Mouse (Mus musculus) forebrain, embryonic 10.5 days (tissue): ENCODE data around the gene Gm20538. TPM values are rescaled to one million over a fixed set of nuclear protein-coding genes. Genes with fewer than 3 reads are reported as not detected.

Experiments used
- DNase-seq: peaks from one replicate; pipeline ENCODE4 v3.0.0-alpha.2; 2017; ENCODE audit warnings: low spot score; ENCODE audit errors: extremely low spot score
- H3K27ac ChIP-seq: fragments of 300-500 bp; sonication (generic); 2 replicates; pipeline ENCODE4 v1.5.1; 2016; ENCODE audit warnings: mild to moderate bottlenecking
- H3K27me3 ChIP-seq: fragments of 300-500 bp; sonication (generic); 2 replicates; pipeline ENCODE4 v1.6.1; 2016; ENCODE audit warnings: mild to moderate bottlenecking; ENCODE audit not compliant: poor library complexity, severe bottlenecking
- H3K36me3 ChIP-seq: fragments of 300-500 bp; sonication (generic); replicated peaks from 2 replicates; pipeline ENCODE4 v1.6.1; 2016; ENCODE audit warnings: mild to moderate bottlenecking, moderate library complexity
- H3K4me1 ChIP-seq: fragments of 300-500 bp; sonication (generic); 2 replicates; pipeline ENCODE4 v1.6.1; 2016
- H3K4me3 ChIP-seq: fragments of 300-500 bp; sonication (generic); 2 replicates; pipeline ENCODE4 v1.5.1; 2016; ENCODE audit warnings: mild to moderate bottlenecking, moderate library complexity
- H3K9me3 ChIP-seq: fragments of 300-500 bp; sonication (generic); 2 replicates; pipeline ENCODE4 v1.6.1; 2016; ENCODE audit warnings: mild to moderate bottlenecking, moderate library complexity
- WGBS: fragments of 180-500 bp; shearing (Covaris S2); methylation state at CpG from one replicate; pipeline ENCODE4 v1.1.7; 2016; 5-methylcytosine and 5-hydroxymethylcytosine counted together
- polyA plus RNA-seq: library from polyadenylated mRNA; unstranded; fragments of >200 nt; fragmentation: Nextera tagmentation; extraction: Ambion mirVana; gene quantifications from 2 replicates; pipeline ENCODE4 v1.2.1, GENCODE M21; 2016

Gm20538 gene
- not detected in 2 replicates for polyA plus RNA-seq

DNA sequence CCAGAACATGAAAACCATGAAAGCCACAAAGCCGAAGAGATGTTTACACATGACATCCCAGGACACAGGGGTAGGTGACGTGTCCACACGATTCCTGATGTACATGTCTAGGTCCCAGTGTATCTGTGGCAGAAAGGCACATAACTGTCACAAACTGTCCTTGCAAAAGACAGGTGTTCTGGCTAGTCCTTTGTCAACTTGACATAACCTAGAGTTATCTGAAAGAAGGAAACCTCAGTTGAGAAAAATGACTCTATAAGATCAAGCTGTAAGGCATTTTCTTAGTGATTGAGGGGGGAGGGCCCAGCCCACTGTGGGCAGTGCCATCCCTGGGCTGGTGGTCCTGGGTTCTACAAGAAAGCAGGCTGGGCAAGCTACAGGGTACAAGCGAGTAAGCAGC lies at the start of gene Gm20538:
Gene Gm20538, minus strand, starts transcription at position 101 of the 400 bp plus-strand sequence.
- Histone ChIP-seq H3K9me3 (no peaks in the 10 kb centered on the region), H3K4me1 (peaks cover 16% of the 10 kb centered on the region), H3K4me3 (0 out of 2 replicates have a peak within 1 kb of the TSS, but pooled peaks have one; percentile 94), H3K27ac (no peak within 1 kb of the TSS), H3K36me3 (peaks cover 59% of the 10 kb centered on the region), H3K27me3 (no peaks in the 10 kb centered on the region; the same call in 1 of the 2 replicates)
- 96% methylated on average over 4 of the region's 4 CpGs for WGBS
- DNase-seq: no peak

DNA sequence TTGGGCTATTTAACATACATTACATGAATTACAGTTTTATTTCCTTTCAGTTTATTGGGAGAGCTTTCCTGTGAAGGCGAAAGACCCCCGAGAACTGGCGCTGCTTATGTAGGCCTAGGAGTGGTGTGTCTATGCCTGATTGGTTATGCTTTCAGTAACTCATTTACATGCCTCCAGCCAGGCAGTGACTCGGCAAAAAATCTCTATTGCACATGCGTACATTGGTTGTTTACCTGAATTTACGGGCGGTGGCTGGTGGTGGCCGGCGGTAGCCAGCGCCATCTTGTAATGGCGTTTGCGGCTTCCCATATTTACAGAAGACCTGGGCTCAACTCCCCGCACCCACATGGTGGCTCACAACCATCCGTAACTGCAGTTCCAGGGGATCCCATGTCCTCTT lies 41.5 kb upstream of the Gm20538 start:
- no peak for DNase-seq
- no peaks in the 10 kb centered on the region for H3K36me3 ChIP-seq
- no peak overlapping the region for H3K4me3 ChIP-seq
- H3K27ac ChIP-seq: no peak overlapping the region
- H3K27me3 ChIP-seq: peaks cover 32% of the 10 kb centered on the region
- no peaks in the 10 kb centered on the region for H3K4me1 ChIP-seq
- 95% methylated on average over 14 of the region's 14 CpGs for WGBS
- H3K9me3 ChIP-seq: no peaks in the 10 kb centered on the region

DNA sequence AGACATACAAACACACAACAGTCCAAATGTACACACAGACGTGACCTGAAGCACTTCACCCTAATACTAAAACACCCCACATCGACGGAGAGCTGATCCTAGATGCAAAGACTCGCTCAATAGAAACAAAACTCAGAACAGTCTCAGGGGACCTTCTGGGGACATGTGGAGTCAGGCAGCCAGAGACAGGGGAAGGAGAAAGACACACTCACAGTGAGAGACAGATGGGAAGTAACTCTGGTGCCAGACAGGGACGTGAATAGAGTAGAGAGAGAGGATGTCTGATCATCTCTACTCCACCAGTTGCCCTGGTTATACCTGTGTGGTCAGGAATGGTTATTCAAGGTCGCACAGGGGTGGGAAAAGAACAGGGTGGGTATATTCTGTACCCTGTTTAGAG lies 39.0 kb upstream of the Gm20538 start:
- WGBS: 82% methylated on average over 6 of the region's 6 CpGs
- H3K4me3 ChIP-seq: no peak overlapping the region
- no peak for DNase-seq
- H3K9me3 ChIP-seq: no peaks in the 10 kb centered on the region
- H3K27me3 ChIP-seq: peaks cover 37% of the 10 kb centered on the region
- peaks cover 11% of the 10 kb centered on the region for H3K4me1 ChIP-seq
- H3K27ac ChIP-seq: no peak overlapping the region
- H3K36me3 ChIP-seq: no peaks in the 10 kb centered on the region

DNA sequence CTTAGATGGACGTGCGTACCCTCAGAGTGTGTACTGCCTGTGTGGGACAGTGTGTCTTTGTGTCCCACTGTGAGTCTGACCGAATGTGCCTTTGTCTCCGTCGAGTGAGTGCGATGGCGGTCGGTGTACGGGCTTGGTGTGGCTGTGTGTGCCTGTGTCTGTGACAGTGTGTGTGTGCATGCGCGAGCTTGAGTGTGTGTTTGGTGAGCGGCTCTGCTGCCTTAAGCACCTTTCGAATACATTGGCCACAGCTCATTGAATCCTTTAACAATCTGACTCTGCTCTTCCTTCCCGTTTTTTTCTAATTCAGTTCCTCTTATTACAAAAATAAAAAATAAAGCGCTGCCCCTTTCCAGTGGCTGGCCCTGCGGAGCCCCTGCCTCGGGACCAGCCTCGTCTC lies 38.4 kb upstream of the Gm20538 start:
- Histone ChIP-seq H3K4me1 (peaks cover 11% of the 10 kb centered on the region), H3K9me3 (no peaks in the 10 kb centered on the region), H3K36me3 (no peaks in the 10 kb centered on the region), H3K27ac (no peak overlapping the region), H3K4me3 (no peak overlapping the region), H3K27me3 (peaks cover 41% of the 10 kb centered on the region)
- WGBS: 91% methylated on average over 18 of the region's 18 CpGs
- DNase-seq: no peak

DNA sequence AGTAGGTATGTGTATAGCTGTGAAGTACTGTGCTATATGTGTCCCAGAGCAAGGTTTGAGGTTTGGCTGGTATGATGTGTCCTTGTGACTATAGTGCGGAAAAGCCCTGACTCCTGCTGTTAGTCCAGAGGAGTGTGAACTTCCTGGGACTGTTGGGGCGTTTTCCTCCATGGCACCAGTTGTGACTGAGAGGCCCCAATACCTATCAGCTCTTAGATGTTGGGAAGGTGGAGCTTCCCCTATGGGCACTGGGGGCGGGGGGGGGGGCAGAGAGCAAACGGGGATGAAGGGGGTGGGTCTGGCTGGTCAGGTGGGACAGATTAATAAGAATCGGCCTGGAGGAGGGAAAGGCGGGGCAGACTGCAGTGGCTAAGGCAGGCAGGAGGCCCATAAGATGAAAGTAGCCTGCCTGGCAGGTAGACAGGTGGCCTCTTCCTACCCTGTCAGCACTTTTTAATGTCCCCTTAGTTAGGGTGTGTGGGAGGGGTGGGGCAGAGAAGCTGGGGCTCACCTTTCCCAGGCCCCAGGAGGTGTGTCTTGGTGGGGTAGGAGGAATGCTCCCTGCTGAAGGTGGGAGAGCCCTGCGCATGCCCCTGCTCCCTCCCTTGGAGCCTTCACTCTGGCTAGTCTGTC lies 37.1 kb upstream of the Gm20538 start:
- Histone ChIP-seq H3K9me3 (no peaks in the 10 kb centered on the region), H3K27ac (no peak overlapping the region), H3K36me3 (no peaks in the 10 kb centered on the region), H3K27me3 (peaks cover 54% of the 10 kb centered on the region), H3K4me3 (no peak overlapping the region), H3K4me1 (peaks cover 11% of the 10 kb centered on the region)
- DNase-seq: no peak
- WGBS: 58% methylated on average over 7 of the region's 7 CpGs

DNA sequence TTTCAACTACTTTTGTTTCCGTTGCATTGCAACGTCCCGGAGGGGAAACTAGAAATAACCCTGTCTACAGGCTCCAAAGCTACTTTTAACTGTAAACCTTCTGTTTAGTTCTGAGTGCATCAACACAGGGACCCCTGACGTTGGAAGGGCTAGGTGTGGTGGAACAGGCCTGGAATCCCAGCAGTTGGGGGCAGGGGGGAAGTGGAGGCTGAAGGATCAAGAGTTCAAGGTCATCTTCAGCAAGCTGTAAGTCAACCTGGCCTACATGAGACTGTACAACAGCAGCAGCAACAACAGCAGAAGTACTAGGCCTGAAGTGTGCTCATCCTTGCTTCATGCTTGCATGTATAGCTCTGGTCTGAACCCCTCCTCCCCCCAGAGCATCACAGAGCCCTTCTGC lies 35.4 kb upstream of the Gm20538 start:
- Histone ChIP-seq H3K27me3 (peaks cover 71% of the 10 kb centered on the region), H3K4me1 (peaks cover 11% of the 10 kb centered on the region), H3K9me3 (no peaks in the 10 kb centered on the region), H3K4me3 (no peak overlapping the region), H3K27ac (no peak overlapping the region), H3K36me3 (no peaks in the 10 kb centered on the region)
- WGBS: 50% methylated on average over 4 of the region's 4 CpGs
- no peak for DNase-seq

DNA sequence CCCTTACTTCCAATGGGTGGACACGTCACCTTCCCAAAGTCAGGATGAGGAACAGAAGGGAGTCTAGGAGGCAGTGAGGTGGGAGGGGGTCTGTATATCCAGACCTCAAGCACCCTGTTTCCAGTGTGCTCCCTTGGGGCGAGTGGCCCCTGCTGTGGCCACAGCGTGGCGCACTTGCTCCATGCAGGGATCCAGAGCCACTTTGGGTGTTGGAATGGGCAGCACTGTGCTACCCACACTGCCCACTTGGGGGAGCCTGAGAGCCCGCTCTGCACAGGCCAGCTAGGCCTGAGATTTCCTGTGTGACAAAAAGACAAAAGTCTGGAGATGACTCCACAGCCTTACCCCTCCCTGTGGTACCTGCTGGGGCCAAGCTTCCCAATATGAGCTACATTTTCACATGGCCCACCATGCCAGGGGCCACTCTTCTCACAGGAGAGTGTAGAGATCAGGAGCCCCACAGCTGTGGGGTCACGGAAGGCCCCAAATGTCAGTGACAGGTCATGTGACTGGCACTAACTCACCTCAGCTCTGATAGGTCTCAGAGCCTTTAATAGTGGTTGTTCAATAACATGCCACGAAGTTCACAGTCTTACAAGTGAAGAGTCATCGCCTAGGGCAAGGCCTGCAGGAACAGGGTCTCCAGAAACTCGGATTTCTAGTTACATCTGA lies 30.1 kb upstream of the Gm20538 start:
- 35% methylated on average over 9 of the region's 9 CpGs for WGBS
- no peaks in the 10 kb centered on the region for H3K36me3 ChIP-seq
- no peaks in the 10 kb centered on the region for H3K9me3 ChIP-seq
- H3K4me3 ChIP-seq: no peak overlapping the region
- peak; percentile 90 for DNase-seq
- peaks cover 54% of the 10 kb centered on the region for H3K27me3 ChIP-seq
- H3K27ac ChIP-seq: no peak overlapping the region
- peaks cover 9% of the 10 kb centered on the region for H3K4me1 ChIP-seq

DNA sequence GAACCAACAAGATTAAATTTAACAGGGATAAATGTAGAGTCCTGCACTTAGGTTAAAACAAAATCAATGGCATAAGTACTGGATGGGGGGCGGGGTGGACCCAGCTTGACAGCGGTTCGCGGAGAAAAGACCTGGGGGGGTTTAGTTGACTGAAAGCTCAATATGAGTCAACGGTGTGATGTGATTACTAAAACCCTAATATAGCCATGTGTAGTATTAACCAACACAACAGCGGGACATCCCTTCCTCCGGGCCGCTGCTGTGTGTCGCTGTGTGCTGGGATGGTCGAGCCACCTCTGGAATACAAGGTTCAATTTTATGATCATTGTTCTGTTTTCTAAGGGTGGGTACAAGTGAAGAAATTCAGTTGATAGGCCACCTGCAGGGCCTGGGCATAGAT lies 29.5 kb upstream of the Gm20538 start:
- no peaks in the 10 kb centered on the region for H3K9me3 ChIP-seq
- no peak for DNase-seq
- H3K36me3 ChIP-seq: no peaks in the 10 kb centered on the region
- H3K27me3 ChIP-seq: peaks cover 47% of the 10 kb centered on the region
- no peak overlapping the region for H3K27ac ChIP-seq
- peaks cover 2% of the 10 kb centered on the region for H3K4me1 ChIP-seq
- no peak overlapping the region for H3K4me3 ChIP-seq
- WGBS: 86% methylated on average over 10 of the region's 10 CpGs

DNA sequence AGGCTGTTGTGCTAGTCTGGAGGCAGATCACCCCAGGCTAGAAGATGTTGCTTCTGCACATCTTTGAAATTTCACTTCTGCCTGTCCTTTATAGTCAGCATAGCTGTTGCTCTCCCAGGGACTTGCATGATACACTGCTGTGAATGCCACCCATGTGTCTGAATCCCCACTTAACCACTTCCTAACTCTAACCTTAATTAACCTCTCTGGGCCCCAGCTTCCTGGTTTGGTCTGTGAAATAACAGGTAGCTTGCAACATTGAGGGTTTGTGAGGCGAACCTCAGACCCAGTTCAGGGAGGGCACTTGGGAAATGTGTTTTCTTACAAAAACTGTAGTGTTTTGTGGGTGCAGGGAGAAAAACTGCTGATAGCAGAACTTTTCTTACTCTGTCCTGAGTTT lies 25.4 kb upstream of the Gm20538 start:
- WGBS: 68% methylated on average over 1 of the region's 1 CpGs
- H3K9me3 ChIP-seq: no peaks in the 10 kb centered on the region
- H3K27ac ChIP-seq: no peak overlapping the region
- H3K36me3 ChIP-seq: peaks cover 35% of the 10 kb centered on the region
- no peak for DNase-seq
- no peak overlapping the region for H3K4me3 ChIP-seq
- H3K4me1 ChIP-seq: no peaks in the 10 kb centered on the region
- H3K27me3 ChIP-seq: peaks cover 7% of the 10 kb centered on the region; the same call in 1 of the 2 replicates

DNA sequence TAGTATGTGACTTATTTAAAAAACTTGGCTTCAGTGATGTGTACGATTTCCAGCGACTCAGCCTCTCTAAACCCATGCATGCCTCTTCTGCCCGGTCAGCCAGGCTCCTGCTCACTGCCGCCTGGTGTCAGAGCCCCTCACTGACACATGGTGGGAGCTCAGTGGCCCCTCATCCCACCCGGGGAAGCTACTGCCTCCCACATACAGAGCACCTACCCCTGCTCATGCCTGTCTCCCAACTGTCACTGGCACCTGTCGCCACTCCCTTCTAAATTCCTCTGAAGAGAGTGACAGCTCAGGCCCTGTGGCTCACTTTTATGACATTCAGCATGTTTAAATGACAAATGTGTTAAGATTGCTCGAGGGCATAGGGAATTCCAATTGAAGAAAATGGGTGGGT lies 23.6 kb upstream of the Gm20538 start:
- H3K4me1 ChIP-seq: no peaks in the 10 kb centered on the region
- 86% methylated on average over 7 of the region's 7 CpGs for whole genome bisulfite sequencing
- no peak for DNase-seq
- peaks cover 53% of the 10 kb centered on the region for H3K36me3 ChIP-seq
- no peak overlapping the region for H3K27ac ChIP-seq
- H3K9me3 ChIP-seq: no peaks in the 10 kb centered on the region
- H3K27me3 ChIP-seq: no peaks in the 10 kb centered on the region
- H3K4me3 ChIP-seq: no peak overlapping the region

DNA sequence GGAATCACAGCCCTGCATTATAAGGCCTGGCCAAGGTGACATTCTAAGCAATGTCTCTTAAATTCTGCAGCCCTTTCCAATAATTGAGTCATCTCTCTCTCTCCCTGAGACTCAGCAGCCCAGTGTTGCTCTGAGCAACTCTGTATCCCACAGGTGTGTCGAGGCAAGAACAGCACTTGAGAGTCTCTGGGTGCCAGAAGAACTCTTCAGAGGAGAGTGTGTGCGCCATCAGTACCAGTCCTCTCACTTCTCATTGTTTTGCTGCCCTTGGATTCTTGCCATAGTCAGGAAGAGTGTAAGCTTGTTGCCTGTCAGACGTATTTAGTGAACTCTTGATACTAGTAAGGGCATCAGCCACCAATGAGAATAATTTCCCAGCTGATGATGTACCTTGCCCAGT lies 15.1 kb upstream of the Gm20538 start:
- WGBS: 91% methylated on average over 3 of the region's 3 CpGs
- Histone ChIP-seq H3K27ac (no peak overlapping the region), H3K4me3 (no peak overlapping the region)

DNA sequence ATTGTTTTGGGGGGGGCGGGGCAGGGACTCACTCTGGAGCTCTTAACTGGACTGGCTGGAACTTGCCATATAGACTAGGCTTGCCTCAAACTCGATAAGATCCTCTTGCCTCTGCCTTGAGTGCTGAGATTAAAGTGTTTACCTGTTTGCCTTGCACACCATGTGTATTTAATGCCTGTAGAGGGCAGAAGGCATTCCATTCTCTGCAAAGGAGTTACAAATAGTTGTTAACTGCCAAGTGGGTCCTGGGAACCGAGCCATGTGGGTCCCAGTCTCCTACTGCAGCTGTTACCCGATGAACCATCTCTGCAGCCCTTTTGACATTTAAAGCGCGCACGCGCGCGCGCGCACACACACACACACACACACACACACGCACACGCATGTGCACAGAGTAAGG lies 11.4 kb upstream of the Gm20538 start:
- H3K9me3 ChIP-seq: no peaks in the 10 kb centered on the region
- peak overlapping the region; percentile 77 for H3K4me3 ChIP-seq
- H3K27ac ChIP-seq: no peak overlapping the region
- peaks cover 52% of the 10 kb centered on the region for H3K36me3 ChIP-seq
- WGBS: 94% methylated on average over 14 of the region's 14 CpGs
- H3K4me1 ChIP-seq: peaks cover 16% of the 10 kb centered on the region
- no peak for DNase-seq
- H3K27me3 ChIP-seq: peaks cover 7% of the 10 kb centered on the region; the same call in 1 of the 2 replicates

More for the DNA sequence above, 15.1 kb upstream of the Gm20538 start:
- Histone ChIP-seq H3K36me3 (peaks cover 89% of the 10 kb centered on the region), H3K9me3 (no peaks in the 10 kb centered on the region), H3K27me3 (no peaks in the 10 kb centered on the region), H3K4me1 (peaks cover 16% of the 10 kb centered on the region)
- no peak for DNase-seq

DNA sequence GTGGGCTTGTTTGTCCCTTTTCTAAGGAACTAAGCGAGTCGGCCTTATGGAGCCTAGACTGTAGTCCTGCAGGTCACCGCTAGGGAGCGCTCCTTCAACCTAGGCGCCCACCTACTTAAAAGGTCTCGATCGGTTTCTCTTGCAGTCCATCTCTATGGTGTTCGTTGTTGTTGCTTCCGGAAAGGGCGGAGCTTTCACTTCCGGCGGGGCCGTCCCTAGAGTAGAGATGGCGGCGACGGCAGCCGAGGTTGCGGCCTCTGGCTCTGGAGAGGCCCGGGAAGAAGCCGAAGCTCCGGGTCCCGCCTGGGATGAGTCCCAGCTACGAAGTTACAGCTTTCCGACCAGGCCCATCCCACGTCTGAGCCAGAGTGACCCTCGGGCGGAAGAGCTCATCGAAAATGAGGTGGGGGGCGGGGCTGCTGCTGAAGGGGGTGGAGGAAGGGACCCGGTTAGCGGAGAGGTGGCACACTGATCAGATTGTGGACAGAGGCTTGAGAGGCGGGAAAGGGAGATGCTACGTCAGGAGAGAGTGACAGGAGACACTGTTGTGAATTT lies 10.1 kb upstream of the Gm20538 start, which contains the start of gene Hif1an:
Gene Hif1an, plus strand, starts transcription at position 199 of the 555 bp plus-strand sequence.
- H3K27ac ChIP-seq: peak within 1 kb of the TSS; percentile 92
- DNase-seq: peak; percentile 96
- H3K4me3 ChIP-seq: peak within 1 kb of the TSS; percentile 77
- H3K27me3 ChIP-seq: peaks cover 16% of the 10 kb centered on the region
- H3K9me3 ChIP-seq: no peaks in the 10 kb centered on the region
- peaks cover 16% of the 10 kb centered on the region for H3K4me1 ChIP-seq
- under 1% methylated on average over 33 of the region's 33 CpGs for WGBS
- peaks cover 39% of the 10 kb centered on the region for H3K36me3 ChIP-seq
